Mouse (Mus musculus) G1E (cell line): ENCODE results near the gene 1700066M21Rik. TPM values are rescaled to one million over a fixed set of nuclear protein-coding genes. Genes with fewer than 3 reads are reported as not detected.

Source experiments
- ATAC-seq: 2 replicates; pipeline ENCODE4 v1.8.0; 2016; ENCODE audit warnings: mild to moderate bottlenecking; ENCODE audit not compliant: insufficient number of reproducible peaks, poor library complexity, low FRiP score, severe bottlenecking; ENCODE audit errors: extremely low read depth
- DNase-seq: peaks from one replicate; pipeline ENCODE4 v3.0.0; 2012; ENCODE audit warnings: low spot score
- H3K27me3 ChIP-seq: 2 replicates; pipeline ENCODE4 v1.6.1; 2012; ENCODE audit warnings: mild to moderate bottlenecking, low read length, inconsistent platforms; ENCODE audit not compliant: insufficient read depth
- H3K36me3 ChIP-seq: replicated peaks from 2 replicates; pipeline ENCODE3; 2012; ENCODE audit warnings: mild to moderate bottlenecking, inconsistent platforms
- H3K4me1 ChIP-seq: 2 replicates; pipeline ENCODE4 v1.6.1; 2012; ENCODE audit warnings: low read depth, low read length, inconsistent platforms, mixed read lengths; ENCODE audit not compliant: insufficient read depth
- H3K4me3 ChIP-seq: 2 replicates; pipeline ENCODE4 v1.5.1; 2012; ENCODE audit warnings: low read depth, mild to moderate bottlenecking, inconsistent platforms, low read length, moderate library complexity, mixed read lengths
- H3K9me3 ChIP-seq: replicated peaks from 2 replicates; pipeline ENCODE4 v1.6.1; 2012; ENCODE audit warnings: inconsistent platforms
- CTCF ChIP-seq: IDR thresholded peaks from 2 replicates; pipeline ENCODE4 v1.5.1; 2012; ENCODE audit warnings: low read depth, low read length, inconsistent platforms, mixed read lengths
- GATA1 ChIP-seq: IDR thresholded peaks from 2 replicates; pipeline ENCODE4 v1.6.1; 2012; ENCODE audit warnings: borderline replicate concordance, low read length, inconsistent platforms, mixed read lengths
- GATA2 ChIP-seq: IDR thresholded peaks from 2 replicates; pipeline ENCODE4 v1.6.1; 2012; ENCODE audit warnings: low read depth, low read length, inconsistent platforms, borderline replicate concordance
- POLR2AphosphoS5 ChIP-seq: IDR thresholded peaks from 2 replicates; pipeline ENCODE4 v1.6.1; 2012; ENCODE audit warnings: low read depth, low read length, inconsistent platforms; ENCODE audit not compliant: insufficient replicate concordance
- TAL1 ChIP-seq: conservative IDR thresholded peaks from 2 replicates; pipeline ENCODE4 v1.6.1; 2012; ENCODE audit warnings: low read depth, low read length, inconsistent platforms, mixed read lengths
- polyA plus RNA-seq: library from polyadenylated mRNA; stranded (reverse); fragments of >175 nt; gene quantifications from 2 replicates; pipeline ENCODE4 v1.2.3, GENCODE M21; 2012
- total RNA-seq, 2 experiments: library from RNA; stranded (forward) in 1 of 2; stranded (reverse) in 1 of 2; fragments of 200-1000 nt in 1 of 2; fragments of >200 nt in 1 of 2; fragmentation: Nextera tagmentation in 1 of 2; gene quantifications; 2 replicates each; pipeline ENCODE4 v1.2.3; 2014 to 2017

The 1700066M21Rik gene
- total RNA-seq (2014; fragmentation: Nextera tagmentation) (25.5 and 27.6 TPM in 2 replicates), total RNA-seq (2017) (27.2 and 28.4 TPM in 2 replicates), polyA plus RNA-seq (14.6 and 24.1 TPM in 2 replicates)

- peak within 1 kb of the TSS; percentile 95 for H3K4me3 ChIP-seq
- H3K27me3 ChIP-seq = no peaks in the 10 kb centered on the region
- H3K4me1 ChIP-seq = peaks cover 37% of the 10 kb centered on the region
- TF ChIP-seq CTCF (no peak), POLR2AphosphoS5 (no peak), TAL1 (no peak), GATA1 (no peak), GATA2 (no peak)
- H3K9me3 ChIP-seq = no peaks in the 10 kb centered on the region; the same call in 1 of the 2 replicates
- peaks cover 34% of the 10 kb centered on the region for H3K36me3 ChIP-seq
- ATAC-seq = peak; percentile 96
- DNase-seq = peak; percentile 94
Measured at GRCm38 (mm10) chr1:57377376-57378341, at the start of gene 1700066M21Rik. 1700066M21Rik (plus strand) TSS chr1:57377620.

GRCm38 (mm10) chr1:57329285-57330093 lies 47.9 kb upstream of the 1700066M21Rik start:
- no peak for TF ChIP-seq TAL1
- no peak for TF ChIP-seq CTCF
- TF ChIP-seq GATA2 = no peak
- no peak for TF ChIP-seq POLR2AphosphoS5
- TF ChIP-seq GATA1 = no peak
- H3K4me1 ChIP-seq = no peaks in the 10 kb centered on the region
- no peaks in the 10 kb centered on the region for H3K9me3 ChIP-seq
- H3K27me3 ChIP-seq = no peaks in the 10 kb centered on the region; the same call in 1 of the 2 replicates
- H3K4me3 ChIP-seq = no peak overlapping the region
- ATAC-seq (no peak), DNase-seq (no peak)
- no peaks in the 10 kb centered on the region for H3K36me3 ChIP-seq

GRCm38 (mm10) chr1:57330228-57330627 lies 47.2 kb upstream of the 1700066M21Rik start:
- Histone ChIP-seq H3K4me1 (no peaks in the 10 kb centered on the region), H3K4me3 (no peak overlapping the region), H3K36me3 (no peaks in the 10 kb centered on the region), H3K27me3 (no peaks in the 10 kb centered on the region; the same call in 1 of the 2 replicates), H3K9me3 (no peaks in the 10 kb centered on the region)
- no peak for DNase-seq
- no peak for ATAC-seq
- TF ChIP-seq CTCF (no peak), GATA1 (no peak), GATA2 (no peak), POLR2AphosphoS5 (no peak), TAL1 (no peak)

DNA sequence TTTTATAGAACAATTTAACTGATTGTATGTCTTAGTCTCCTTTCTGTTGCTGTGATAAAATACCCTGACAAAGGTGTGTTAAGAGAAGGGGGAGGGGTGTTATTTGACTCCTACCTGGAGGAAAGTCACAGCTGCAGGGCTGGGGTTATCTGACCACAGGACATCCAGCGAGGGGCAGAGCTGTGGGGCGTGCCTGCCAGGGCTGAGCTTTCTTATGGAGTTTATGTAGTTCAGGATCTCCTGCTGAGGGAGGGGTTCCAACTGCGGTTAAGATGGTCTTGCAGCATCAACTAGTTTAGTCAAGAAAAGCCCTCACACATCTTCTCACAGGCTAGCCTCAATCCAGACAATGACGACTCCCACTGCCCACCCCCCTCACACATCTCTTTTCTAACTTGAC lies 45.4 kb upstream of the 1700066M21Rik start:
- no peaks in the 10 kb centered on the region for H3K4me1 ChIP-seq
- H3K9me3 ChIP-seq = no peaks in the 10 kb centered on the region
- H3K4me3 ChIP-seq = no peak overlapping the region
- DNase-seq (no peak), ATAC-seq (no peak)
- H3K27me3 ChIP-seq = no peaks in the 10 kb centered on the region; the same call in 1 of the 2 replicates
- TF ChIP-seq GATA1 (no peak), TAL1 (no peak), POLR2AphosphoS5 (no peak), GATA2 (no peak), CTCF (no peak)
- H3K36me3 ChIP-seq = no peaks in the 10 kb centered on the region

- ATAC-seq (no peak), DNase-seq (no peak)
- Histone ChIP-seq H3K4me3 (no peak overlapping the region), H3K36me3 (no peaks in the 10 kb centered on the region), H3K27me3 (no peaks in the 10 kb centered on the region; the same call in 1 of the 2 replicates), H3K4me1 (no peaks in the 10 kb centered on the region), H3K9me3 (no peaks in the 10 kb centered on the region)
- TF ChIP-seq POLR2AphosphoS5 (no peak), CTCF (no peak), TAL1 (no peak), GATA2 (no peak), GATA1 (no peak)
Measured at GRCm38 (mm10) chr1:57333550-57334213, 43.7 kb upstream of the 1700066M21Rik start.
